Mouse (Mus musculus) c-Kit-negative CD71-positive TER-119-positive erythroid progenitor cells, embryonic 14.5 days (primary cell): ENCODE measurements around the gene Dnajb5.
"Not testable (repeated sequence)": the region's sequence is repeated elsewhere in the genome, so short reads cannot be mapped to it uniquely, and the experiment has no call there.

Experiments
- DNase-seq: peaks from one replicate; pipeline ENCODE4 v3.0.0-alpha.2; 2013; ENCODE audit warnings: low read depth, low spot score

Dnajb5 gene

GRCm38 (mm10) chr4:42969304-42969703 is 19.7 kb downstream of the Dnajb5 start, which contains the start of gene 1700022I11Rik:
TSS of gene 1700022I11Rik (plus strand) at chr4:42969604.
- no peak for DNase-seq

DNA sequence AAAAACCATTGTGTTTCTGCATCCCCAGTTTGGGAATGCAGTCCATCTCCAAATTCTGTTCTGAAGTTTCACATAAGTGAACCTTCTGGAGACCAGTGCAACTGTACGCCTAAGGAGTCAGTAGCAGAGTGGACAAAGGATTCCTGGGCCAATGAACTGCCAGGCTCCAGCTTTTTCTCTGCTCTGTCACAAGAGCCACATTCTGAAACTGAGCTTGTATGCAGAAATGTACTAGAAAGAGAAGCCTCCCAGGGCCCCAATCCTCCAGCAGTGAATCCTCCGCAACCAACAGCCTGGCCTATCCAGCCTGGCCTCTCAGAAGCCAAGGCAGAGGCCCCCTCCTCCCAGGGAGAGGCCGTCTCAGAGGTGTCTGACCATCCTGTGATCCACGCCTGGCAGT is 23.3 kb downstream of the Dnajb5 start:
- DNase-seq = no peak

DNA sequence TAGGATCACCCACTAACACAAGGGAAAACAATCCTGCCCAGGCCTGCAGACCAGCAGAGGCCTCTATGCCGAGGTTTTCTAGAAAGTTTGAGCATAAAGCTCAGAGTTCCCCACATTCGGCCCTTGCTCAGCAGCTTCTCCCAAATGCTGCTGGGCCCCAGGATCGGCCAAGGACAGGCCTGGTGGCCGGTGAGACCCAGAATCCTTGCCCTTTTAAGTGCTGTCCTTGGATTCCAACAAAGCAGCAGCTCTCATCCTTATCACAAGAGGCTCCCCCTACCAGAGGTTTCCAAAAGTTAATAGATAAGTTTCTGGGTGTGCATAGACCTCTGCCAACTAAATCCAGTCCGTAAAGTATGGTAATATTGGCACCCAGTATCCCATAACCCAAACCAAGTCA is 24.3 kb downstream of the Dnajb5 start:
- no peak for DNase-seq

DNA sequence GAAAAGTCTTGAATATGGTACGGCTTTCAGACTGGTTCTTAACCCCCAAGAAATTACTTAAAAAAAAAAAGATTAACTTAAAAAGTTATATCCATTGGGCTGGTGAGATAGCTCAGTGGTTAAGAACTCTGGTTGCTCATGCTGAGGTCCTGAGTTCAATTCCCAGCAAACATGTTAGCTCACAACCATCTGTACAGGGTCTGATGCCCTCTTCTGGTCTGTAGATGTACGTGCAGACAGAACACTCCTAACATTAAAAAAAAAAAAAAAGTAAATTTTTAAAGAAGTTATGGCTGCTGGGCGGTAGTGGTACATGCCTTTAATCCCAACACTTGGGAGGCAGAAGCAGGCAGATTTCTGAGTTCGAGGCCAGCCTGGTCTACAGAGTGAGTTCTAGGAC is 28.4 kb downstream of the Dnajb5 start:
- no peak for DNase-seq

GRCm38 (mm10) chr4:42980467-42980866 is 30.9 kb downstream of the Dnajb5 start:
- not testable (repeated sequence) for DNase-seq

GRCm38 (mm10) chr4:42988296-42988695 is 38.7 kb downstream of the Dnajb5 start:
- no peak for DNase-seq

DNA sequence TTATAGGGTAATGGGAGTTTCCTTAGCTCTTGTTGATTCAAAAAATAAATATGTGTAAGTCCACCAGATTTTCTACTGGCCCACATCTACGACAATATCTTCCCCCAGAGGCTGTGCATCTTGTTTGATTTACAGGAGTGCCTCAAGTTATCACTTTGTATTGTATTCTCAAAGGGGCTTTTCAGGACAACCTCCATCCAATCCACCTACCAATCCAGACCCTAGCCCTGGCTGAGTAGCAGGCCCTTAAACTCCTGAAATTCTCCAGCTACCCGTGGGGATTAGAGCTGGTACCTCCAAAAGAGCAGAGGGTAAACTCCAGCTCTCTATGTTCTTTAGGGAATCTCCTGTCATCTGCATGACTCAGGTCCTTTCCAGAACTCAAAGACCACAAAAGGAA is 48.4 kb downstream of the Dnajb5 start:
- no peak for DNase-seq

- peak; percentile 65 for DNase-seq
Measured at GRCm38 (mm10) chr4:42999451-43000140, 50.0 kb downstream of the Dnajb5 start.

DNA sequence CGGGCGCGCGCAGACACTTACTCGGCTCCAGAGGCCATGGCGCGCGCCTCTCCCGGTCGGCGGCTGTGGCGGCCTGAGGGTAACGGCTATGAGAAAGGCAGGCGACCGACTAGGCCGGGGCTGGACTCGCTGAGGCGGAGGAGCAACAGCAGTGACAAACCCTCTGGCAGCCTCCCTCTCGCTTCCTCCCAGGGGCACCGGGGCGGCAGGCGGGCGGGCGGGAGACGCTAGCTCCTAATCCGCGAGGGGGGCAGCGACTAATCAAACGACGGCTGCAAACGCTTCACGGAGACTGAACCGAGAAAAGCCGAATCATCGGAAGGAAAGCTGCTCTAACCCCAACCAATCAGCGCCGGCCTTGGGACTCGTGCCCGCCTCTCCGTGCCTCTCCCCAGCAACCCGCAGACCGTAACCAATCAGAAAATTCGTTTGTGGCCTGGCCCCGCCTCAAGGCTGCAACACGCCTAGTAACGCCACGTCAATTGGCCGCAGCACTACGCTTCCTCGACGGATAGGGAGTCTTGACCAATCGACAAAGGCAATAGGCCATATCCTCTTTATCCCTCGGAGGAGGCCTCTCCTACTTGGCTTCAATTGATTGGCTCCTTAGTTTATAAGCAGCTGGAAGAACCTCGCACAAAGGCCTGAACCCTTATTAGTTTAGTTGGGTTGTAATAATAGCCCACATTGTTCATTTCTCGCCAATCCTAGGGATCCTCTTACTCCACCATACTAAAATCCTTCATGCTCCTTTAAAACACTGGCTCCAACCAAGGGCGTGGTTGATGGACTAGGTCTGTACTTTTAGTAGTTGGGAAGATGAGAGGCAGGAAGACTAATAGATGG is 50.8 kb downstream of the Dnajb5 start, which contains the start of gene Vcp:
Gene Vcp, minus strand, starts transcription at position 367 of the 846 bp plus-strand sequence.
- peak; percentile 98 for DNase-seq

GRCm38 (mm10) chr4:43001272-43001671 is 51.7 kb downstream of the Dnajb5 start:
- no peak for DNase-seq

GRCm38 (mm10) chr4:43002756-43003439 is 53.3 kb downstream of the Dnajb5 start:
- no peak for DNase-seq

GRCm38 (mm10) chr4:43004951-43005350 is 55.3 kb downstream of the Dnajb5 start:
- no peak for DNase-seq

GRCm38 (mm10) chr4:43005765-43006164 is 56.2 kb downstream of the Dnajb5 start:
- peak; percentile 56 for DNase-seq
